Mouse (Mus musculus): Measurements from ENCODE around the gene Defb3. TPM values are rescaled to one million over a fixed set of nuclear protein-coding genes. Genes with fewer than 3 reads are reported as not detected.
"Not testable (repeated sequence)": the region's sequence is repeated elsewhere in the genome, so short reads cannot be mapped to it uniquely, and the experiment has no call there.

Gene Defb3
- not detected in 2 replicates for polyA plus RNA-seq (2016; fragmentation: Nextera tagmentation; extraction: Ambion mirVana)

- not testable (repeated sequence) for H3K27me3 ChIP-seq (ENCODE audit: poor library complexity, severe bottlenecking); DNase-seq (ENCODE audit: extremely low spot score, low spot score); H3K9me3 ChIP-seq; H3K4me3 ChIP-seq; H3K36me3 ChIP-seq (replicated peaks); H3K27ac ChIP-seq; H3K4me1 ChIP-seq
- 58% methylated on average over 2 of the region's 2 CpGs for WGBS
Measured at GRCm38 (mm10) chr8:19293060-19293459, at the start of gene Defb3. TSS of gene Defb3 (plus strand) at chr8:19293360.

GRCm38 (mm10) chr8:19247280-19247679 is 45.9 kb upstream of the Defb3 start, which contains the start of gene Defb5:
TSS of gene Defb5 (plus strand) at chr8:19247580.
- no peak for DNase-seq (ENCODE audit: extremely low spot score, low spot score)
- H3K27ac ChIP-seq: no peak within 1 kb of the TSS
- WGBS: 91% methylated on average over 5 of the region's 5 CpGs
- H3K4me1 ChIP-seq: no peaks in the 10 kb centered on the region
- H3K9me3 ChIP-seq: peaks cover 7% of the 10 kb centered on the region; the same call in 1 of the 2 replicates
- H3K4me3 ChIP-seq: no peak within 1 kb of the TSS
- no peaks in the 10 kb centered on the region for H3K36me3 ChIP-seq (replicated peaks)
- no peaks in the 10 kb centered on the region for H3K27me3 ChIP-seq (ENCODE audit: poor library complexity, severe bottlenecking)

- no peak overlapping the region for H3K4me3 ChIP-seq
- no peak for DNase-seq (ENCODE audit: extremely low spot score, low spot score)
- no peaks in the 10 kb centered on the region for H3K4me1 ChIP-seq
- peaks cover 13% of the 10 kb centered on the region; the same call in 1 of the 2 replicates for H3K9me3 ChIP-seq
- H3K27ac ChIP-seq: no peak overlapping the region
- H3K27me3 ChIP-seq (ENCODE audit: poor library complexity, severe bottlenecking): no peaks in the 10 kb centered on the region
- H3K36me3 ChIP-seq (replicated peaks): no peaks in the 10 kb centered on the region
Measured at GRCm38 (mm10) chr8:19258136-19258535, 35.0 kb upstream of the Defb3 start.

GRCm38 (mm10) chr8:19259667-19260066 is 33.5 kb upstream of the Defb3 start:
- no peak for DNase-seq (ENCODE audit: extremely low spot score, low spot score)
- H3K4me3 ChIP-seq: no peak overlapping the region
- H3K27me3 ChIP-seq (ENCODE audit: poor library complexity, severe bottlenecking): no peaks in the 10 kb centered on the region
- H3K4me1 ChIP-seq: no peaks in the 10 kb centered on the region
- 44% methylated on average over 3 of the region's 3 CpGs for WGBS
- peaks cover 6% of the 10 kb centered on the region; the same call in 1 of the 2 replicates for H3K9me3 ChIP-seq
- no peak overlapping the region for H3K27ac ChIP-seq
- no peaks in the 10 kb centered on the region for H3K36me3 ChIP-seq (replicated peaks)

GRCm38 (mm10) chr8:19298361-19298760 is 5.2 kb downstream of the Defb3 start:
- WGBS: 63% methylated on average over 3 of the region's 3 CpGs

GRCm38 (mm10) chr8:19331836-19332235 is 38.7 kb downstream of the Defb3 start:
- no peak for DNase-seq (ENCODE audit: extremely low spot score, low spot score)
- 8% methylated on average over 3 of the region's 3 CpGs for WGBS

More at GRCm38 (mm10) chr8:19298361-19298760, 5.2 kb downstream of the Defb3 start:
- not testable (repeated sequence) for H3K27me3 ChIP-seq (ENCODE audit: poor library complexity, severe bottlenecking); H3K4me3 ChIP-seq; H3K27ac ChIP-seq; H3K9me3 ChIP-seq; H3K4me1 ChIP-seq; DNase-seq (ENCODE audit: extremely low spot score, low spot score); H3K36me3 ChIP-seq (replicated peaks)

More at GRCm38 (mm10) chr8:19331836-19332235, 38.7 kb downstream of the Defb3 start:
- Histone ChIP-seq H3K36me3 (replicated peaks) (no peaks in the 10 kb centered on the region), H3K27ac (no peak overlapping the region), H3K4me3 (no peak overlapping the region), H3K27me3 (ENCODE audit: poor library complexity, severe bottlenecking) (no peaks in the 10 kb centered on the region), H3K4me1 (no peaks in the 10 kb centered on the region), H3K9me3 (peaks cover 6% of the 10 kb centered on the region; the same call in 1 of the 2 replicates)

Other genes starting within 250 kb of the Defb3 start
- not detected in 2 replicates for gene Defb39, start 228.6 kb upstream of the Defb3 start, polyA plus RNA-seq (2016; fragmentation: Nextera tagmentation; extraction: Ambion mirVana)
- gene Defb12, start 178.5 kb upstream of the Defb3 start, polyA plus RNA-seq (2016; fragmentation: Nextera tagmentation; extraction: Ambion mirVana): not detected in 2 replicates
- not detected in 2 replicates for gene Defb34, start 169.6 kb upstream of the Defb3 start, polyA plus RNA-seq (2016; fragmentation: Nextera tagmentation; extraction: Ambion mirVana)
- not detected in 2 replicates for gene Gm45826, start 152.6 kb upstream of the Defb3 start, polyA plus RNA-seq (2016; fragmentation: Nextera tagmentation; extraction: Ambion mirVana)
- gene Defb14, start 99.0 kb upstream of the Defb3 start, polyA plus RNA-seq (2016; fragmentation: Nextera tagmentation; extraction: Ambion mirVana): not detected in 2 replicates
- not detected in 2 replicates for gene Defb4, start 94.7 kb upstream of the Defb3 start, polyA plus RNA-seq (2016; fragmentation: Nextera tagmentation; extraction: Ambion mirVana)
- gene Defb6, start 67.9 kb upstream of the Defb3 start, polyA plus RNA-seq (2016; fragmentation: Nextera tagmentation; extraction: Ambion mirVana): not detected in 2 replicates
- not detected in 2 replicates for gene Defb46, start 53.4 kb upstream of the Defb3 start, polyA plus RNA-seq (2016; fragmentation: Nextera tagmentation; extraction: Ambion mirVana)
- gene Defb5, start 45.8 kb upstream of the Defb3 start, polyA plus RNA-seq (2016; fragmentation: Nextera tagmentation; extraction: Ambion mirVana): not detected in 2 replicates
- not detected in 2 replicates for gene Defb8, start 154.2 kb downstream of the Defb3 start, polyA plus RNA-seq (2016; fragmentation: Nextera tagmentation; extraction: Ambion mirVana)
- gene Defb7, start 201.7 kb downstream of the Defb3 start, polyA plus RNA-seq (2016; fragmentation: Nextera tagmentation; extraction: Ambion mirVana): not detected in 2 replicates

Measured in forebrain, embryonic 10.5 days (tissue).